Mouse (Mus musculus) cortical plate, adult 2 months (tissue): ENCODE measurements around the gene Prdm16.

Experiments
- CTCF ChIP-seq: fragments of 200-500 bp; IDR thresholded peaks from 2 replicates; pipeline ENCODE4 v1.5.1; 2011; ENCODE audit warnings: mild to moderate bottlenecking, control low read depth, low read length; ENCODE audit not compliant: insufficient read depth; ENCODE audit errors: extremely low read depth
- POLR2A ChIP-seq: fragments of 200-500 bp; IDR thresholded peaks from 2 replicates; pipeline ENCODE4 v1.6.1; 2011; ENCODE audit warnings: mild to moderate bottlenecking, low read length, control low read depth; ENCODE audit not compliant: insufficient read depth; ENCODE audit errors: extremely low read depth

DNA sequence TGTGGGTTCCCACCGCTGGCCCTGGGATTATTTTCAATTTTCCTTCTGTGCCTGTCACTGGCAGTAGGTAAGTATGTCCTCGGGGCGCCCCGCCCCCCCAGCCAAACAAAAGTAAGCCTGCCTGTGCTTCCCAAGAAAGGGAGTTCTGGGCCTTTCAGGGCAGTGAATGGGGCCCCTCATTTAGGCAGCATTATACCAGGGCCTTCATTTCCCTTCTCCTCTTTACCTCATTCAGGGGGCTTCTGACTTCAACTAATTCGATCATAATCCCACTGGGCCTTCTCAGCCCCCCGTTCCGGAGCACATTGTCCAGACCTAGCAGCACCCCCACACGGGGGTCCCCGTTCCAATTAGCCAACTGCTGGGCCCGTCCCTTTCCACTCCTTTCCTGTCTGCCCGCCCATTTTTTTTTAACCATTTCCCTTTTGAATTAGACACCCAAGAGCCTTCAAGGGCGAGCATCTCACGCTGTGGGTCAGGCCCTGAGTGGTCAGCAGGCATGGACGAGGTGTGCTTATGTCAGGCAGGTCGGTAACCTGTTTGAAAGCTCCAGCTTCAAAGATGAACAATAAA lies 124.1 kb downstream of the Prdm16 start:
- TF ChIP-seq CTCF (no peak), POLR2A (no peak)
